Comparison of ENCODE assay signal across 8 mouse cellular contexts in the genomic region with DNA sequence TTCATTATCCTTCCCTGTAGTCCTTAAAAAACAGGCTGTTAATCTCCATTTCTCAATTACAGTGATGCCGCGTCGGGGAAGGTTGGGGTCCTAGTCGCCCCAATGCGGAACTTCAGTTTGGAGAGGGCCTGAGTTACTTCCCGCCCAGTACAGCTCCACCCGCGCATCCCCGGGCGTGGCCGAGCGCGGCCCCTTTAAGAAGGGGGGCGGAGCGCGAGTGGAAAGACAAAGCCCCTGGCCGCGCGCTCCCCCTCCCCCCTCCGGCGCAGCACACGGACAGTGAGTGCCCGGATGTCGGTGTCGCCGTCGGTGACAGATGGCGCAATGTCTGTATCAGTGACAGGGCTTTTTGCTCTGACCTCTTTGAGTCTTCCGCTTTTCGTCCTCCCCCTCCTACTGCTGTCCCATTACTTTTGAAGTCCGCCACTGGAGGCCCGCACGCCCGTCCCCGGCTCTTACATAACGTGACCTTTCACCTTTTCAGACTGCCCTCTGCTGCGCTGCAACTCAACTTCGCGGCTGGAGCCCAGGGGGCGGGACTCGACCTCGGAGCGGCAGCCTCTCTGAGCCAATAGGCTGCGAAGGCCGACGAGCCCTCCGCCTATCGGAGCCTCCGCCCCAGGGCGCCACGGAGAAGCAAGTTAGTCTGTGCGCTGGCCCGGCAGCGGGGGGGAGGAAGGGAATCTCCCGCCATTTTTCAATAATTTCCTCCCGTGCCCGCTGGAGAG. TPM values are rescaled to one million over a fixed set of nuclear protein-coding genes. Genes with fewer than 3 reads are reported as not detected.
DNase-seq lines count a peak whose midpoint lies in the region; ATAC-seq lines count a peak whose summit lies in the region.

TSS of gene Baz1b (plus strand) at position 644 of the 728 bp plus-strand sequence.

- H3K4me1 ChIP-seq in hindbrain, embryonic 14.5 days (replicated peaks; ENCODE audit: control insufficient read depth, insufficient read depth, low read length), result peaks cover 27% of the 10 kb centered on the region

- H3K4me3 ChIP-seq in hindbrain, embryonic 14.5 days (replicated peaks; ENCODE audit: low read length), result peak within 1 kb of the TSS; percentile 82

- peak within 1 kb of the TSS; percentile 90 for H3K9ac ChIP-seq in hindbrain, embryonic 14.5 days

- peak; percentile 98 for DNase-seq in R1 (ENCODE audit: low read depth, low spot score)
- DNase-seq in cerebellum, postnatal 25 days, result peak; percentile 99 to 100
- peak; percentile 93 to 97 for DNase-seq in frontal cortex, postnatal 25 days (ENCODE audit: low spot score in 2 of 2)
- peak; percentile 98 for DNase-seq in hindbrain, embryonic 14.5 days (ENCODE audit: low spot score)
- peak; percentile 97 to 98 for DNase-seq in layer of hippocampus, postnatal 36 days
- peak; percentile 99 for DNase-seq in lung, postnatal 36 days
- DNase-seq in retina, postnatal 1 day, result peak; percentile 99
- peak; percentile 93 to 97 for DNase-seq in urinary bladder, adult 18-20 months (ENCODE audit: low spot score in 2 of 2)

- no peaks in the 10 kb centered on the region for H3K27me3 ChIP-seq in hindbrain, embryonic 14.5 days (ENCODE audit: control insufficient read depth, insufficient read depth, low read length)

- H3K9me3 ChIP-seq in hindbrain, embryonic 14.5 days (ENCODE audit: control insufficient read depth, low read length), result no peaks in the 10 kb centered on the region

- peak within 1 kb of the TSS; percentile 93 for H3K27ac ChIP-seq in hindbrain, embryonic 14.5 days

- peak; percentile 96 for ATAC-seq in hindbrain, embryonic 14.5 days (ENCODE audit: low FRiP score)

- WGBS in hindbrain, embryonic 14.5 days, result under 1% methylated on average over 57 of the region's 57 CpGs

- peaks cover 18% of the 10 kb centered on the region for H3K36me3 ChIP-seq in hindbrain, embryonic 14.5 days (replicated peaks; ENCODE audit: control insufficient read depth, insufficient read depth)

- peak within 1 kb of the TSS; percentile 62 for H3K4me2 ChIP-seq in hindbrain, embryonic 14.5 days (replicated peaks)

RNA-seq across cellular contexts. Expression of gene Baz1b, which starts in this region (rescaled TPM):
- 35.3 and 37.0 TPM in 2 replicates for polyA plus RNA-seq in hindbrain, embryonic 14.5 days (2014; fragmentation: Nextera tagmentation; extraction: Ambion mirVana)
- total RNA-seq in layer of hippocampus, postnatal 36 days (2021), result 10 to 100 TPM; 78.5 to 86.3 TPM

Comparison
In these comparisons a context has a peak if more than half of its experiments do, and no peak if none do; other contexts are left out.
1. Peak in every context shown above with its lines: DNase-seq, ATAC-seq, H3K4me3 ChIP-seq and H3K27ac ChIP-seq.